In genomic region chr12:70148631-70149265, GRCm38 (mm10) we compare ENCODE assay signal across 8 mouse cellular contexts. TPM values are rescaled to one million over a fixed set of nuclear protein-coding genes. Genes with fewer than 3 reads are reported as not detected.
DNase-seq lines count a peak whose midpoint lies in the region; ATAC-seq and TF ChIP-seq lines count a peak whose summit lies in the region.

No protein-coding gene starts in this region.

- H3K9me3 ChIP-seq in liver, embryonic 15.5 days (replicated peaks), result no peaks in the 10 kb centered on the region
- H3K9me3 ChIP-seq in stomach, embryonic 14.5 days (ENCODE audit: control insufficient read depth, low read depth, low read length), result no peaks in the 10 kb centered on the region

- TF ChIP-seq CTCF in kidney, adult 2 months (conservative IDR thresholded peaks at IDR 0.05; ENCODE audit: insufficient read depth, insufficient read length, low read depth, low read length), result no peak

- no peaks in the 10 kb centered on the region for H3K27me3 ChIP-seq in kidney, adult 2 months (replicated peaks; ENCODE audit: control insufficient read depth, insufficient read depth, low read length)
- H3K27me3 ChIP-seq in liver, embryonic 15.5 days, result no peaks in the 10 kb centered on the region
- H3K27me3 ChIP-seq in stomach, embryonic 14.5 days (ENCODE audit: control insufficient read depth, insufficient read depth, low read length), result no peaks in the 10 kb centered on the region

- peaks cover 4% of the 10 kb centered on the region; the same call in 1 of the 2 replicates for H3K4me1 ChIP-seq in kidney, adult 2 months (ENCODE audit: control insufficient read depth, insufficient read depth, low read length)
- peaks cover 9% of the 10 kb centered on the region; the same call in 1 of the 2 replicates for H3K4me1 ChIP-seq in liver, embryonic 15.5 days (replicated peaks)
- 0 out of 2 replicates have a peak, but pooled peaks cover 7% of the 10 kb centered on the region for H3K4me1 ChIP-seq in stomach, embryonic 14.5 days (ENCODE audit: control insufficient read depth, insufficient read depth, low read length)

- no peaks in the 10 kb centered on the region for H3K36me3 ChIP-seq in kidney, adult 2 months (ENCODE audit: control insufficient read depth, insufficient read depth, low read length)
- no peaks in the 10 kb centered on the region for H3K36me3 ChIP-seq in liver, embryonic 15.5 days (replicated peaks)
- no peaks in the 10 kb centered on the region for H3K36me3 ChIP-seq in stomach, embryonic 14.5 days (ENCODE audit: control insufficient read depth, insufficient read depth, low read length)

- no peak for ATAC-seq in liver, embryonic 15.5 days (ENCODE audit: insufficient read depth)
- no peak for ATAC-seq in stomach, embryonic 14.5 days (ENCODE audit: insufficient number of reproducible peaks, insufficient read depth, low FRiP score, low read depth)

- H3K4me2 ChIP-seq in liver, embryonic 15.5 days, result peak overlapping the region; percentile 54
- peak overlapping the region; percentile 45 for H3K4me2 ChIP-seq in stomach, embryonic 14.5 days (replicated peaks; ENCODE audit: low read depth, low read length)

- H3K4me3 ChIP-seq in kidney, adult 2 months (ENCODE audit: insufficient read depth, low read depth, low read length), result peak overlapping the region; percentile 40
- H3K4me3 ChIP-seq in liver, embryonic 15.5 days (replicated peaks), result peak overlapping the region; percentile 30; the same call in 1 of the 2 replicates
- 0 out of 2 replicates have a peak overlapping the region, but pooled peaks have one; percentile 19 for H3K4me3 ChIP-seq in stomach, embryonic 14.5 days (ENCODE audit: low read depth, low read length)

- no peak for DNase-seq in kidney, adult 2 months
- DNase-seq in kidney, adult 9 months, result no peak
- peak; percentile 32 for DNase-seq in T-cell, adult 2 months (ENCODE audit: low spot score)
- DNase-seq in heart, postnatal 10 days, result peak; percentile 11 to 39
- no peak for DNase-seq in adrenal gland, adult 8-10 months
- no peak for DNase-seq in natural killer cell, adult 2 months (ENCODE audit: low spot score in 2 of 2)

- no peak overlapping the region; the same call in 1 of the 2 replicates for H3K9ac ChIP-seq in liver, embryonic 15.5 days
- no peak overlapping the region for H3K9ac ChIP-seq in stomach, embryonic 14.5 days (replicated peaks; ENCODE audit: low read depth, low read length)

- H3K27ac ChIP-seq in kidney, adult 2 months (ENCODE audit: insufficient read depth, low read depth, low read length), result no peak overlapping the region
- H3K27ac ChIP-seq in liver, embryonic 15.5 days (replicated peaks), result no peak overlapping the region
- 0 out of 2 replicates have a peak overlapping the region, but pooled peaks have one; percentile 33 for H3K27ac ChIP-seq in stomach, embryonic 14.5 days (ENCODE audit: low read length)

- intact Hi-C loops in heart, postnatal 10 days (cut with DNase I), result loop anchor here (5.0 to 10.0 kb wide), 4 partner anchors 86 to 394 kb away; partner anchors contain the start of gene Sav1

- TF ChIP-seq POLR2A in kidney, adult 2 months (IDR thresholded peaks at IDR 0.05; ENCODE audit: low read depth, low read length), result no peak

- 16% methylated on average over 11 of the region's 11 CpGs for WGBS in kidney, adult 2 months
- WGBS in liver, embryonic 15.5 days (ENCODE audit: insufficient replicate concordance), result 12% methylated on average over 11 of the region's 11 CpGs
- 18% methylated on average over 11 of the region's 11 CpGs for WGBS in stomach, embryonic 14.5 days

RNA-seq across cellular contexts. Expression of gene Abhd12b, which starts 5.2 kb away (rescaled TPM):
- not detected in 2 replicates for polyA plus RNA-seq in kidney, adult 2 months (2012; rRNA removed)
- not detected for total RNA-seq in heart, postnatal 10 days (2021)
- not detected in 2 replicates for polyA plus RNA-seq in liver, embryonic 15.5 days (2015; fragmentation: Nextera tagmentation; extraction: Ambion mirVana)
- 0.29 and 0.33 TPM in 2 replicates for polyA plus RNA-seq in stomach, embryonic 14.5 days (2014; fragmentation: Nextera tagmentation; extraction: Ambion mirVana)
- not detected for total RNA-seq in adrenal gland, adult 8-10 months (2022)

RNA-seq across cellular contexts. Expression of gene Nin, which starts 35.2 kb away (rescaled TPM):
- polyA plus RNA-seq in kidney, adult 2 months (2012; rRNA removed), result 4.9 and 5.2 TPM in 2 replicates
- 10 to 100 TPM; 34.9 to 35.6 TPM for total RNA-seq in heart, postnatal 10 days (2021)
- 3.0 and 3.2 TPM in 2 replicates for polyA plus RNA-seq in liver, embryonic 15.5 days (2015; fragmentation: Nextera tagmentation; extraction: Ambion mirVana)
- polyA plus RNA-seq in stomach, embryonic 14.5 days (2014; fragmentation: Nextera tagmentation; extraction: Ambion mirVana), result 23.3 and 26.1 TPM in 2 replicates
- total RNA-seq in adrenal gland, adult 8-10 months (2022), result 10 to 100 TPM; 27.4 to 55.2 (median 38.7) TPM

Comparison
In these comparisons a context has a peak if more than half of its experiments do, and no peak if none do; other contexts are left out.
1. DNase-seq: peak in T-cell, adult 2 months (single experiment) and heart, postnatal 10 days (2 of 2); none in kidney, adult 2 months (single experiment), kidney, adult 9 months (single experiment), adrenal gland, adult 8-10 months (single experiment) and natural killer cell, adult 2 months (0 of 2).
2. Peak in every context shown above with its lines, with median percentiles within 50 percentile points of each other: H3K4me3 ChIP-seq.